Mouse (Mus musculus): Measurements from ENCODE around the gene Tti1. TPM values are rescaled to one million over a fixed set of nuclear protein-coding genes. Genes with fewer than 3 reads are reported as not detected.
"Not testable (repeated sequence)": the region's sequence is repeated elsewhere in the genome, so short reads cannot be mapped to it uniquely, and the experiment has no call there.

The Tti1 gene
- polyA plus RNA-seq, 1 experiment from 2014 or later, result 16.4 TPM

DNA sequence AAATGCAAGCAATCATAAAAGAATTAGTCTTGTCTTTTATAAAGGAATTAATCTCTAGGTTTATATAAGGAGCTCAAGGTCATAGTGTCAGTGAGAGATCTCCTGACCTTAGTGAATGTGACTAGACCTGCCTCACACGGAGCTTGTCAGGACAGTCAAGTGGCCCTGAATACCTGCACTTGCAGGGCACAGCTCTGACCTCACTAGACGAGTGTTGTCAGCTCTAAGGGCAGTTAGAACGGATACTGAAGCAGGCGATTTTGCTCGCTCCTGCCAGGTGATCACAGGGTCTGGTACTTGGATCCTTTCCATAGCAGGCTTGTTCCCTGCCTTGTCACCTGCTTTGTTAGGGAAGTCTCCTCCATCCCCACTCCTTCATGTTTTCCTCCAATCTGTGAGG is 36.8 kb upstream of the Tti1 start:
- H3K9ac ChIP-seq (ENCODE audit: low read depth, low read length), result no peak overlapping the region
- WGBS, result 88% methylated on average over 5 of the region's 5 CpGs

GRCm38 (mm10) chr2:158064571-158065048 is 36.4 kb upstream of the Tti1 start:
- WGBS, result 49% methylated on average over 3 of the region's 3 CpGs
- ATAC-seq, result no peak; the same call in 1 of the 2 replicates
- H3K36me3 ChIP-seq (ENCODE audit: control insufficient read depth, insufficient read depth, low read length), result no peaks in the 10 kb centered on the region

More for the DNA sequence above, 36.8 kb upstream of the Tti1 start:
- Histone ChIP-seq H3K4me1 (ENCODE audit: control insufficient read depth, insufficient read depth, low read depth, low read length) (0 out of 2 replicates have a peak, but pooled peaks cover under 1% of the 10 kb centered on the region), H3K36me3 (ENCODE audit: control insufficient read depth, insufficient read depth, low read length) (no peaks in the 10 kb centered on the region), H3K27ac (ENCODE audit: low read depth, low read length) (no peak overlapping the region), H3K4me2 (ENCODE audit: low read length) (no peak overlapping the region), H3K27me3 (replicated peaks; ENCODE audit: control insufficient read depth, insufficient read depth, low read length) (no peaks in the 10 kb centered on the region), H3K9me3 (ENCODE audit: control insufficient read depth, low read length) (no peaks in the 10 kb centered on the region), H3K4me3 (ENCODE audit: low read length) (no peak overlapping the region)
- ATAC-seq, result no peak

GRCm38 (mm10) chr2:158063036-158063435 is 34.8 kb upstream of the Tti1 start:
- Histone ChIP-seq H3K27me3 (replicated peaks; ENCODE audit: control insufficient read depth, insufficient read depth, low read length) (no peaks in the 10 kb centered on the region), H3K4me3 (ENCODE audit: low read length) (no peak overlapping the region), H3K4me2 (ENCODE audit: low read length) (no peak overlapping the region), H3K9ac (ENCODE audit: low read depth, low read length) (no peak overlapping the region), H3K36me3 (ENCODE audit: control insufficient read depth, insufficient read depth, low read length) (0 out of 2 replicates have a peak, but pooled peaks cover 6% of the 10 kb centered on the region), H3K4me1 (ENCODE audit: control insufficient read depth, insufficient read depth, low read depth, low read length) (peaks cover 13% of the 10 kb centered on the region; the same call in 1 of the 2 replicates), H3K27ac (ENCODE audit: low read depth, low read length) (no peak overlapping the region), H3K9me3 (ENCODE audit: control insufficient read depth, low read length) (no peaks in the 10 kb centered on the region)
- ATAC-seq, result no peak
- WGBS, result 91% methylated on average over 3 of the region's 3 CpGs

More at GRCm38 (mm10) chr2:158064571-158065048, 36.4 kb upstream of the Tti1 start:
- Histone ChIP-seq H3K9me3 (ENCODE audit: control insufficient read depth, low read length) (no peaks in the 10 kb centered on the region), H3K4me2 (ENCODE audit: low read length) (no peak overlapping the region), H3K4me1 (ENCODE audit: control insufficient read depth, insufficient read depth, low read depth, low read length) (peaks cover 4% of the 10 kb centered on the region; the same call in 1 of the 2 replicates), H3K4me3 (ENCODE audit: low read length) (no peak overlapping the region), H3K27ac (ENCODE audit: low read depth, low read length) (no peak overlapping the region), H3K9ac (ENCODE audit: low read depth, low read length) (no peak overlapping the region), H3K27me3 (replicated peaks; ENCODE audit: control insufficient read depth, insufficient read depth, low read length) (no peaks in the 10 kb centered on the region)

DNA sequence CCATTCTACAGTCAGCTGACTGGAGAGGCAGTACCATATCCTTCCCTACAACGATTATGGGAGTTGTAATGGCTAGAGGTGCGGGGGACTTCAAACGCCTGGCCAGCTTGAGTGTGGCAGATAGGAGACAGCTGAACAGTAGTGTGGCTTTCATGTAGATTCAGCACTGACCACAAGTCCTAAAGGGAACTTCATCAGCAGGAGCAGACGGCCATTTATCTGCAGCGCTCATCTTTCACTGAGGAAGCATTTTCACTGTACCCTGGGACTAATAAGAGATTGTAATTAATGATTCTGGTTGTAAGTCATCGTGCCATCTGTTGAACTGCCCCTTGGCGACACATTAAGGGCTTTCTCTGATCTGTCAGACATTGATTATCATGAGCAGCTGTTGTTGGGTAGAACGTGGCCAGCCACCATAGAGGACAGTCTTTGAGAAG is 31.5 kb upstream of the Tti1 start:
- Histone ChIP-seq H3K4me1 (ENCODE audit: control insufficient read depth, insufficient read depth, low read depth, low read length) (peaks cover 13% of the 10 kb centered on the region; the same call in 1 of the 2 replicates), H3K36me3 (ENCODE audit: control insufficient read depth, insufficient read depth, low read length) (peaks cover 6% of the 10 kb centered on the region; the same call in 1 of the 2 replicates), H3K9me3 (ENCODE audit: control insufficient read depth, low read length) (no peaks in the 10 kb centered on the region), H3K27ac (ENCODE audit: low read depth, low read length) (no peak overlapping the region), H3K4me2 (ENCODE audit: low read length) (no peak overlapping the region), H3K9ac (ENCODE audit: low read depth, low read length) (no peak overlapping the region), H3K4me3 (ENCODE audit: low read length) (no peak overlapping the region), H3K27me3 (replicated peaks; ENCODE audit: control insufficient read depth, insufficient read depth, low read length) (no peaks in the 10 kb centered on the region)
- 46% methylated on average over 8 of the region's 8 CpGs for WGBS
- ATAC-seq, result peak; percentile 68

GRCm38 (mm10) chr2:158058534-158058933 is 30.3 kb upstream of the Tti1 start:
- Histone ChIP-seq H3K4me3 (ENCODE audit: low read length) (no peak overlapping the region), H3K9me3 (ENCODE audit: control insufficient read depth, low read length) (no peaks in the 10 kb centered on the region), H3K4me2 (ENCODE audit: low read length) (no peak overlapping the region), H3K27ac (ENCODE audit: low read depth, low read length) (no peak overlapping the region), H3K9ac (ENCODE audit: low read depth, low read length) (no peak overlapping the region), H3K36me3 (ENCODE audit: control insufficient read depth, insufficient read depth, low read length) (peaks cover 6% of the 10 kb centered on the region; the same call in 1 of the 2 replicates), H3K27me3 (replicated peaks; ENCODE audit: control insufficient read depth, insufficient read depth, low read length) (no peaks in the 10 kb centered on the region), H3K4me1 (ENCODE audit: control insufficient read depth, insufficient read depth, low read depth, low read length) (peaks cover 13% of the 10 kb centered on the region; the same call in 1 of the 2 replicates)
- no peak for ATAC-seq
- WGBS, result 62% methylated on average over 10 of the region's 10 CpGs

DNA sequence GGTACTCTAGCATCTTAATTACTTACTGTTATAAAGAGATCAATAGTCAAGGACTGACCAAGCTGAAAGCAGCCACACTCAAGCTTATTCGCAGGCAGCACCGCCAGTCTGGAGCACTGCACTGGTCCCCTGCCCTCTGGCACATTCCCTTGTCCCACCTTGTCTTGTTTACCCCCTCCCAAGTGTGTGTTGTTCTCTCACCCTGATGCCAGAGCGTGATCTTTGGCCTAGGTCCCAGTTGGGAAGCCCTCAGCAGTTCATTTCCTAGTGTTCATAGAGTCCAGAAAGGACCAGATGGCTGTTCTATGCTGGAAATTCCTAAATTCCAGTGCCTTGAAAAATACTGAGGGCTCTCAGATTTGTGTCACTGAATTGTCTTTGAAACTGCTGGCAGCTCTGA is 28.8 kb upstream of the Tti1 start:
- Histone ChIP-seq H3K27me3 (replicated peaks; ENCODE audit: control insufficient read depth, insufficient read depth, low read length) (no peaks in the 10 kb centered on the region), H3K4me3 (ENCODE audit: low read length) (no peak overlapping the region), H3K27ac (ENCODE audit: low read depth, low read length) (no peak overlapping the region), H3K4me2 (ENCODE audit: low read length) (no peak overlapping the region), H3K36me3 (ENCODE audit: control insufficient read depth, insufficient read depth, low read length) (peaks cover 7% of the 10 kb centered on the region), H3K9ac (ENCODE audit: low read depth, low read length) (no peak overlapping the region), H3K9me3 (ENCODE audit: control insufficient read depth, low read length) (no peaks in the 10 kb centered on the region), H3K4me1 (ENCODE audit: control insufficient read depth, insufficient read depth, low read depth, low read length) (peaks cover 13% of the 10 kb centered on the region; the same call in 1 of the 2 replicates)
- 79% methylated on average over 3 of the region's 3 CpGs for WGBS
- ATAC-seq, result no peak

DNA sequence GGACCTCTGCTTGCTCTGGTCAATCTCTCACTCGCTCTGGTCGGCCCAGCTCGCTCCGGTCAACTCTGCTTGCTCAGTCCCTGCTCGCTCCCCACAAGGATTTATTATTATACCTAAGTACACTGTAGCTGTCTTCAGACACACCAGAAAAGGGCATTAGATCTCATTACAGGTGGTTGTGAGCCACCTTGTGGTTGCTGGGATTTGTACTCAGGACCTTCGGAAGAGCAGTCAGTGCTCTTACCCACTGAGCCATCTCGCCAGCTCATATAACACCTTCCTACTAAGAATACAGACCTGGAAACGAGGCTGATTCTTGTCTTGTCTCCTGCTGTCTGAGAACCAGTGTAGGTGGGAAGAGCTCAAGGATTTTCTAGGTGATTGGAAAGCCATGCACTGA is 27.1 kb upstream of the Tti1 start:
- not testable (repeated sequence) for H3K9ac ChIP-seq (ENCODE audit: low read depth, low read length); H3K27me3 ChIP-seq (replicated peaks; ENCODE audit: control insufficient read depth, insufficient read depth, low read length); H3K4me2 ChIP-seq (ENCODE audit: low read length); H3K27ac ChIP-seq (ENCODE audit: low read depth, low read length); H3K4me3 ChIP-seq (ENCODE audit: low read length); H3K9me3 ChIP-seq (ENCODE audit: control insufficient read depth, low read length); ATAC-seq
- Histone ChIP-seq H3K4me1 (ENCODE audit: control insufficient read depth, insufficient read depth, low read depth, low read length) (peaks cover 13% of the 10 kb centered on the region; the same call in 1 of the 2 replicates), H3K36me3 (ENCODE audit: control insufficient read depth, insufficient read depth, low read length) (peaks cover 12% of the 10 kb centered on the region)
- whole genome bisulfite sequencing, result 87% methylated on average over 8 of the region's 8 CpGs

DNA sequence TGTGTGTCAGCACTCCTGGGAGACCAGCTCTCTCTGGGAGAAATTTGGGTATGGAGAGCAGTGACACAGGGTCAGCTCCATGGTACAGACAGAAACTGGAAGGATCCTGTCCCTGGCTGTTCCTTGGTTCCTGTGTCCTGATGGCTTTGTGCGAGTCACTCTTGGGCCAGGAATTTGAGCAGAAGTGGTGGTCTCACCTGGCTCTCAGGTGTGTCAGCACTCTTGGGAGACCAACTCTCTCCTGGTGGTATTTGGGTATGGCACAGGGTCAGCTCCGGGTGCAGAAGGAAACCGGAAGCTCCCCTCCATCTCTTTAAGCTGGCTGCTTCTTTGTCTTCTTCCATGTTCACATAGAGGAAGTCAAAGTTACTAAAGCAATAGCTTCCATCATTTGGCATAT is 26.4 kb upstream of the Tti1 start:
- Histone ChIP-seq H3K4me1 (ENCODE audit: control insufficient read depth, insufficient read depth, low read depth, low read length) (peaks cover 10% of the 10 kb centered on the region; the same call in 1 of the 2 replicates), H3K27me3 (replicated peaks; ENCODE audit: control insufficient read depth, insufficient read depth, low read length) (no peaks in the 10 kb centered on the region), H3K9me3 (ENCODE audit: control insufficient read depth, low read length) (no peaks in the 10 kb centered on the region), H3K4me3 (ENCODE audit: low read length) (no peak overlapping the region), H3K4me2 (ENCODE audit: low read length) (no peak overlapping the region), H3K9ac (ENCODE audit: low read depth, low read length) (no peak overlapping the region), H3K36me3 (ENCODE audit: control insufficient read depth, insufficient read depth, low read length) (peaks cover 15% of the 10 kb centered on the region), H3K27ac (ENCODE audit: low read depth, low read length) (no peak overlapping the region)
- WGBS, result 90% methylated on average over 3 of the region's 3 CpGs
- ATAC-seq, result no peak

DNA sequence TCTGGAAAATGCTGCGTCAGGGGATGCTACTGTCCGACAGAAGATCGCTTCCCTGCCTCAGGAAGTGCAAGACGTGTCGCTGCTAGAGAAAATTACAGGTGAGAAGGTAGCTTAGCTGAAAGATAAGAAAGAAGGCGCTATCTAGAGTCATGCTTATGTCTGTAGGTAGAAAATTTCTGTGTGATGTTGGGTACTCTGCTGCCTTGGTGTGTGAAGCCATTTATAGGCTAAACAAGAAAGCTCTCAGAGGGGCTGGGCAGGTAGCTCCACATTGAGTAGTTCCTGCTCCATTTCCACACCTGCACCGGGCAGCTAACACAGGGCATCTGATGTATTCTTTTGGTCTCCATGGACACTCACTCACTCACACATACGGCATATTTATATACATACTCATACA is 21.9 kb upstream of the Tti1 start:
- H3K27ac ChIP-seq (ENCODE audit: low read depth, low read length), result no peak overlapping the region
- H3K36me3 ChIP-seq (ENCODE audit: control insufficient read depth, insufficient read depth, low read length), result peaks cover 12% of the 10 kb centered on the region
- no peaks in the 10 kb centered on the region for H3K27me3 ChIP-seq (replicated peaks; ENCODE audit: control insufficient read depth, insufficient read depth, low read length)
- no peak overlapping the region for H3K4me2 ChIP-seq (ENCODE audit: low read length)
- ATAC-seq, result no peak
- 95% methylated on average over 8 of the region's 8 CpGs for WGBS
- H3K4me1 ChIP-seq (ENCODE audit: control insufficient read depth, insufficient read depth, low read depth, low read length), result no peaks in the 10 kb centered on the region
- H3K9me3 ChIP-seq (ENCODE audit: control insufficient read depth, low read length), result no peaks in the 10 kb centered on the region
- H3K9ac ChIP-seq (ENCODE audit: low read depth, low read length), result no peak overlapping the region
- no peak overlapping the region for H3K4me3 ChIP-seq (ENCODE audit: low read length)

All from hindbrain, embryonic 16.5 days (tissue).